Mouse (Mus musculus) testis, adult 2 months (tissue): ENCODE results near the gene Ift57.

ENCODE experiments used
- CTCF ChIP-seq: fragments of 200-500 bp; IDR thresholded peaks from 2 replicates; pipeline ENCODE4 v1.5.1; 2012; ENCODE audit warnings: low read depth, mild to moderate bottlenecking, inconsistent platforms, low read length, moderate library complexity; ENCODE audit not compliant: control insufficient read depth, insufficient read depth, insufficient replicate concordance
- POLR2A ChIP-seq: fragments of 200-500 bp; IDR thresholded peaks from 2 replicates; pipeline ENCODE4 v1.6.1; 2012; ENCODE audit warnings: low read depth, mild to moderate bottlenecking, inconsistent platforms, low read length, moderate library complexity; ENCODE audit not compliant: control insufficient read depth

DNA sequence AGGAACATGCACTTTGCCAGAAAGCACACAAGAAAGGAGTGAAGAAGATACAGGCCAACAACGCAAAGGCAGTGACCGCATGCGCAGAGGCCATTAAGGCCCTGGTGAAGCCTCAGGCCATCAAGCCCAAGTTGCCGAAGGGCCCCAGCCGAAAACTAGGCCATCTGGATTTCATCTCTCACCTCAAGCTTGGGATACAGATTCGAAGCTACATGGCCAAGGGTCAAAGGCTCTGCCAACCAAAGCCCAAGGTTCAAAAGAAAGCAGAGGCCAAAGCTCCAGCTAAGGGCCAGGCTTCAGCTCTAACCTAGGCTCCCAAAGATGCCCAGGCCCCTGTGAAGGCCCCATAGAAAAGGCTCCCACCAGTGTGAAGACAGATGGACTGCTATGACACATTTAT is 87.1 kb downstream of the Ift57 start:
- no peak for TF ChIP-seq CTCF
- TF ChIP-seq POLR2A, result no peak
